Mouse (Mus musculus) liver, postnatal 0 days (tissue): ENCODE measurements around the gene Kng1. TPM values are rescaled to one million over a fixed set of nuclear protein-coding genes. Genes with fewer than 3 reads are reported as not detected.

Source experiments
- ATAC-seq: fragments of 200-750 bp; cut with Nextera tagmentation; 2 replicates; pipeline ENCODE4 v1.8.0; 2017; ENCODE audit warnings: mild to moderate bottlenecking, moderate library complexity
- DNase-seq: peaks from one replicate; pipeline ENCODE4 v3.0.0-alpha.2; 2016
- H3K27ac ChIP-seq: fragments of 300-500 bp; sonication (generic); 2 replicates; pipeline ENCODE4 v1.5.1; 2014; ENCODE audit warnings: antibody characterized with exemption, moderate library complexity, mild to moderate bottlenecking, low read depth
- H3K27me3 ChIP-seq: fragments of 300-500 bp; sonication (generic); 2 replicates; pipeline ENCODE4 v1.6.1; 2014; ENCODE audit warnings: low read length, control low read depth, mixed read lengths; ENCODE audit not compliant: insufficient read depth
- H3K36me3 ChIP-seq: fragments of 300-500 bp; sonication (generic); replicated peaks from 2 replicates; pipeline ENCODE4 v1.6.1; 2014; ENCODE audit warnings: mild to moderate bottlenecking, control low read depth, low read length, moderate library complexity, mixed read lengths; ENCODE audit not compliant: insufficient read depth
- H3K4me1 ChIP-seq: fragments of 300-500 bp; sonication (generic); 2 replicates; pipeline ENCODE4 v1.6.1; 2014; ENCODE audit warnings: antibody characterized with exemption, mild to moderate bottlenecking, control low read depth; ENCODE audit not compliant: insufficient read depth
- H3K4me2 ChIP-seq: fragments of 300-500 bp; sonication (generic); 2 replicates; pipeline ENCODE4 v1.6.1; 2014; ENCODE audit warnings: low read depth, mild to moderate bottlenecking, low read length, moderate library complexity, mixed read lengths
- H3K4me3 ChIP-seq: fragments of 300-500 bp; sonication (generic); 2 replicates; pipeline ENCODE4 v1.5.1; 2014; ENCODE audit warnings: low read depth, low read length
- H3K9ac ChIP-seq: fragments of 300-500 bp; sonication (generic); replicated peaks from 2 replicates; pipeline ENCODE4 v1.6.1; 2014; ENCODE audit warnings: mild to moderate bottlenecking, moderate library complexity
- H3K9me3 ChIP-seq: fragments of 300-500 bp; sonication (generic); 2 replicates; pipeline ENCODE4 v1.6.1; 2016; ENCODE audit warnings: mild to moderate bottlenecking, control low read depth, low read length, mixed read lengths
- CTCF ChIP-seq: sonication (generic); IDR thresholded peaks from 2 replicates; pipeline ENCODE4 v1.5.1; 2016; ENCODE audit warnings: antibody characterized with exemption, low read depth
- EP300 ChIP-seq: IDR thresholded peaks from 2 replicates; pipeline ENCODE4 v1.6.1; 2016; ENCODE audit warnings: antibody characterized with exemption, low read depth, mild to moderate bottlenecking
- WGBS: fragments of 180-500 bp; shearing (Covaris S2); extraction: QIAGEN DNeasy Blood & Tissue Kit; methylation state at CpG from one replicate; pipeline ENCODE4 v1.1.7; 2014; ENCODE audit not compliant: insufficient replicate concordance; 5-methylcytosine and 5-hydroxymethylcytosine counted together
- polyA plus RNA-seq: library from polyadenylated mRNA; unstranded; fragments of >200 nt; fragmentation: Nextera tagmentation; extraction: Ambion mirVana; gene quantifications from 2 replicates; pipeline ENCODE4 v1.2.1, GENCODE M21; 2015

Kng1 gene
- polyA plus RNA-seq, 1 experiment from 2014 or later, result 5,182 TPM

- 65% methylated on average over 7 of the region's 7 CpGs for WGBS
- Histone ChIP-seq H3K4me2 (0 out of 2 replicates have a peak overlapping the region, but pooled peaks have one; percentile 2), H3K27ac (peak overlapping the region; percentile 11; the same call in 1 of the 2 replicates), H3K4me3 (no peak overlapping the region), H3K9me3 (no peaks in the 10 kb centered on the region), H3K4me1 (peaks cover 24% of the 10 kb centered on the region), H3K27me3 (no peaks in the 10 kb centered on the region), H3K9ac (no peak overlapping the region), H3K36me3 (peaks cover 21% of the 10 kb centered on the region)
- TF ChIP-seq EP300 (no peak), CTCF (no peak)
- ATAC-seq (no peak), DNase-seq (no peak)
Measured at GRCm38 (mm10) chr16:23106121-23106520, 48.5 kb downstream of the Kng1 start.

- peak within 1 kb of the TSS; percentile 96 for H3K9ac ChIP-seq
- peak within 1 kb of the TSS; percentile 94 for H3K4me3 ChIP-seq
- WGBS, result under 1% methylated on average over 71 of the region's 71 CpGs
- ATAC-seq (peak; percentile 92), DNase-seq (peak; percentile 93)
- TF ChIP-seq EP300 (peak; percentile 40; the same call in 1 of the 2 replicates), CTCF (peak; percentile 48)
- peaks cover 26% of the 10 kb centered on the region for H3K4me1 ChIP-seq
- H3K27ac ChIP-seq, result peak within 1 kb of the TSS; percentile 96
- no peaks in the 10 kb centered on the region for H3K27me3 ChIP-seq
- H3K9me3 ChIP-seq, result no peaks in the 10 kb centered on the region
- peak within 1 kb of the TSS; percentile 89 for H3K4me2 ChIP-seq
- peaks cover 34% of the 10 kb centered on the region for H3K36me3 ChIP-seq
Measured at GRCm38 (mm10) chr16:23107231-23107942, 49.7 kb downstream of the Kng1 start, which contains the start of gene Eif4a2. Gene Eif4a2 (plus strand): TSS chr16:23107444.

GRCm38 (mm10) chr16:23107946-23108759, 50.5 kb downstream of the Kng1 start:
- H3K36me3 ChIP-seq, result peaks cover 42% of the 10 kb centered on the region
- WGBS, result under 1% methylated on average over 52 of the region's 52 CpGs

GRCm38 (mm10) chr16:23108943-23109342, 51.3 kb downstream of the Kng1 start:
- 4% methylated on average over 5 of the region's 5 CpGs for WGBS
- H3K9me3 ChIP-seq, result no peaks in the 10 kb centered on the region
- H3K4me2 ChIP-seq, result peak overlapping the region; percentile 89
- H3K27me3 ChIP-seq, result no peaks in the 10 kb centered on the region
- peak overlapping the region; percentile 96 for H3K9ac ChIP-seq
- no peak for TF ChIP-seq EP300
- TF ChIP-seq CTCF, result no peak
- peaks cover 44% of the 10 kb centered on the region for H3K36me3 ChIP-seq
- H3K4me3 ChIP-seq, result peak overlapping the region; percentile 94
- DNase-seq (no peak), ATAC-seq (no peak)
- peak overlapping the region; percentile 96; the same call in 1 of the 2 replicates for H3K27ac ChIP-seq
- H3K4me1 ChIP-seq, result peaks cover 21% of the 10 kb centered on the region

More at GRCm38 (mm10) chr16:23107946-23108759, 50.5 kb downstream of the Kng1 start:
- Histone ChIP-seq H3K27ac (peak overlapping the region; percentile 96), H3K9ac (peak overlapping the region; percentile 96), H3K4me1 (peaks cover 23% of the 10 kb centered on the region), H3K9me3 (no peaks in the 10 kb centered on the region), H3K27me3 (no peaks in the 10 kb centered on the region), H3K4me2 (peak overlapping the region; percentile 89), H3K4me3 (peak overlapping the region; percentile 94)
- ATAC-seq (peak; percentile 81), DNase-seq (peak; percentile 87)
- TF ChIP-seq EP300 (no peak), CTCF (no peak)

GRCm38 (mm10) chr16:23109350-23110280, 52.0 kb downstream of the Kng1 start:
- DNase-seq, result no peak
- ATAC-seq, result no peak

More at GRCm38 (mm10) chr16:23109350-23110280, 52.0 kb downstream of the Kng1 start:
- Histone ChIP-seq H3K27ac (peak overlapping the region; percentile 96; the same call in 1 of the 2 replicates), H3K9ac (peak overlapping the region; percentile 96), H3K4me3 (peak overlapping the region; percentile 94), H3K36me3 (peaks cover 51% of the 10 kb centered on the region), H3K4me2 (peak overlapping the region; percentile 89), H3K27me3 (no peaks in the 10 kb centered on the region), H3K9me3 (no peaks in the 10 kb centered on the region), H3K4me1 (peaks cover 17% of the 10 kb centered on the region)
- 38% methylated on average over 5 of the region's 5 CpGs for WGBS
- no peak for TF ChIP-seq EP300
- TF ChIP-seq CTCF, result no peak
